Mouse (Mus musculus): ENCODE data around the gene Acaca. TPM values are rescaled to one million over a fixed set of nuclear protein-coding genes. Genes with fewer than 3 reads are reported as not detected.
A peak's percentile ranks its signal among the peaks of the same experiment; 100 is the strongest.

Gene Acaca
- polyA plus RNA-seq, 1 experiment, result 34.5 TPM

DNA sequence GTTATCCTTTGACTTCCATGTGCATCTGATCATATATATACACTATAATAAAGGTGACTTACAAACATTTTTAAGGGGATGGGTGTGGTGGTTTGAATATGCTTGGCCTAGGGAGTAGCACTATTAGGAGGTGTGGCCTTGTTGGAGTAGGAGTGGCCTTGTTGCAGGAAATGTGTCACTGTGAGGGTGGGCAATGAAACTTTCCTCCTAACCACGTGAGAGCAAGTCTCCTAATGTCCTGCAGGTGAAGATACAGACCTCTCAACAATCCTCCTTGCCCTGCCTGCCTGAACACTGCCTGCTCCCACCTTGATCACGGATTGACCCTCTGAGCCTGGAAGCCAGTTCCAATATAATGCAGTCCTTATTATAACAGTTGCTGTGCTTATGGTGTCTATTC is 22.3 kb upstream of the Acaca start:
- TF ChIP-seq POLR2A (IDR thresholded peaks at IDR 0.05; ENCODE audit: borderline replicate concordance, extremely low read depth, low read depth, low read length) (no peak), CTCF (IDR thresholded peaks at IDR 0.05; ENCODE audit: insufficient read depth, low read length) (no peak)
- no peak for DNase-seq
- Histone ChIP-seq H3K4me3 (replicated peaks; ENCODE audit: extremely low read depth, low read depth, low read length) (no peak overlapping the region), H3K4me1 (ENCODE audit: control insufficient read depth, insufficient read depth, low read length) (no peaks in the 10 kb centered on the region)
- 62% methylated on average over 2 of the region's 2 CpGs for WGBS

- H3K4me3 ChIP-seq (replicated peaks; ENCODE audit: extremely low read depth, low read depth, low read length), result no peak overlapping the region
- 81% methylated on average over 5 of the region's 5 CpGs for WGBS
Observed at GRCm38 (mm10) chr11:84113623-84114022, 15.8 kb upstream of the Acaca start.

DNA sequence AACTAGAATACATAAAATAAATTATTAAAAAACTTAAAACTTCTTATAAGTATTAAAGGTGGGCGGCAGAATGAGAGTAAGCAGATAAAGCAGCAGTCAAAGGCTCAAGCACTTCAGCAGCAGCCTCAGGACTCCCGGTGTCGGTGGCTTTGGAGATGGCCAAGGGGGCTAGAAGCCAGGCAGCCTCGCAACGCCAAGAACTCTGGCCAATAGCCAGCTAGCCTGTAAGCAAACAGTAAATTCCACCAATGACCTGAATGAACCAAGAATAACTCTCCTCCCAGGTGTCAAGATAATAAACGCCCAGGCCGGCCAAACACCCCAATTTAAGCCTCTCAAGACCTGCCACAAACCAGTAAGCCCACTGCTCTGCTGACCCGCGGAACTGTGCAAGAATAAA is 13.8 kb upstream of the Acaca start:
- WGBS, result 62% methylated on average over 9 of the region's 9 CpGs

More at GRCm38 (mm10) chr11:84113623-84114022, 15.8 kb upstream of the Acaca start:
- TF ChIP-seq POLR2A (IDR thresholded peaks at IDR 0.05; ENCODE audit: borderline replicate concordance, extremely low read depth, low read depth, low read length), result no peak
- TF ChIP-seq CTCF (IDR thresholded peaks at IDR 0.05; ENCODE audit: insufficient read depth, low read length), result no peak
- no peaks in the 10 kb centered on the region for H3K4me1 ChIP-seq (ENCODE audit: control insufficient read depth, insufficient read depth, low read length)
- no peak for DNase-seq

GRCm38 (mm10) chr11:84116221-84116620 is 13.3 kb upstream of the Acaca start:
- DNase-seq, result no peak
- Histone ChIP-seq H3K4me3 (replicated peaks; ENCODE audit: extremely low read depth, low read depth, low read length) (no peak overlapping the region), H3K4me1 (ENCODE audit: control insufficient read depth, insufficient read depth, low read length) (no peaks in the 10 kb centered on the region)
- TF ChIP-seq CTCF (IDR thresholded peaks at IDR 0.05; ENCODE audit: insufficient read depth, low read length) (no peak), POLR2A (IDR thresholded peaks at IDR 0.05; ENCODE audit: borderline replicate concordance, extremely low read depth, low read depth, low read length) (no peak)
- 58% methylated on average over 2 of the region's 2 CpGs for WGBS

More for the DNA sequence above, 13.8 kb upstream of the Acaca start:
- no peak overlapping the region for H3K4me3 ChIP-seq (replicated peaks; ENCODE audit: extremely low read depth, low read depth, low read length)
- no peaks in the 10 kb centered on the region for H3K4me1 ChIP-seq (ENCODE audit: control insufficient read depth, insufficient read depth, low read length)
- DNase-seq, result no peak
- TF ChIP-seq POLR2A (IDR thresholded peaks at IDR 0.05; ENCODE audit: borderline replicate concordance, extremely low read depth, low read depth, low read length) (no peak), CTCF (IDR thresholded peaks at IDR 0.05; ENCODE audit: insufficient read depth, low read length) (no peak)

DNA sequence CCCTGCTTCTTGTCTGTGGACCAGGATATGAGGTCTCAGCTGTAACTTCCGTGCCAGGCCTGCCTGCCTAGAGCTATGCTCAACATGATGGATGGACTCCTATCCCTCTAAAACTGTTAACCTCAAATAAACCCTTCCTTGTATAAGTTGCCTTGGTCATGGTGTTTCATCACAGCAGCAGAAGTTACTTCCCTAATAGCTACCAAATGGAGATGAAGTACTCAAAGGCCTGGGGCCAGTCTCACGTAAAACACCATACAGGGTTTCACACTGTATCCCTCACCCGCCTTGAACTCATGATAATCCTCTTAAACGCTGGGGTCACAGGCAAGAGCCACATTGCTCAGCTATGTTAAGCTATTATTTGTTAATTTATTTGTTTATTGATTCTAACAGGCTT is 12.0 kb upstream of the Acaca start:
- H3K4me3 ChIP-seq (replicated peaks; ENCODE audit: extremely low read depth, low read depth, low read length), result no peak overlapping the region
- no peaks in the 10 kb centered on the region for H3K4me1 ChIP-seq (ENCODE audit: control insufficient read depth, insufficient read depth, low read length)
- WGBS, result 91% methylated on average over 4 of the region's 4 CpGs
- DNase-seq, result no peak
- no peak for TF ChIP-seq POLR2A (IDR thresholded peaks at IDR 0.05; ENCODE audit: borderline replicate concordance, extremely low read depth, low read depth, low read length)
- no peak for TF ChIP-seq CTCF (IDR thresholded peaks at IDR 0.05; ENCODE audit: insufficient read depth, low read length)

GRCm38 (mm10) chr11:84121051-84121956 is 8.2 kb upstream of the Acaca start:
- no peak for DNase-seq
- Histone ChIP-seq H3K4me3 (replicated peaks; ENCODE audit: extremely low read depth, low read depth, low read length) (no peak overlapping the region), H3K4me1 (ENCODE audit: control insufficient read depth, insufficient read depth, low read length) (no peaks in the 10 kb centered on the region)
- TF ChIP-seq POLR2A (IDR thresholded peaks at IDR 0.05; ENCODE audit: borderline replicate concordance, extremely low read depth, low read depth, low read length) (no peak), CTCF (IDR thresholded peaks at IDR 0.05; ENCODE audit: insufficient read depth, low read length) (no peak)
- WGBS, result 62% methylated on average over 12 of the region's 12 CpGs

GRCm38 (mm10) chr11:84127977-84128376 is 1.5 kb upstream of the Acaca start:
- Histone ChIP-seq H3K4me3 (replicated peaks; ENCODE audit: extremely low read depth, low read depth, low read length) (no peak overlapping the region), H3K4me1 (ENCODE audit: control insufficient read depth, insufficient read depth, low read length) (peaks cover 5% of the 10 kb centered on the region; the same call in 1 of the 2 replicates)
- DNase-seq, result no peak
- no peak for TF ChIP-seq CTCF (IDR thresholded peaks at IDR 0.05; ENCODE audit: insufficient read depth, low read length)
- TF ChIP-seq POLR2A (IDR thresholded peaks at IDR 0.05; ENCODE audit: borderline replicate concordance, extremely low read depth, low read depth, low read length), result no peak
- 47% methylated on average over 4 of the region's 4 CpGs for WGBS

DNA sequence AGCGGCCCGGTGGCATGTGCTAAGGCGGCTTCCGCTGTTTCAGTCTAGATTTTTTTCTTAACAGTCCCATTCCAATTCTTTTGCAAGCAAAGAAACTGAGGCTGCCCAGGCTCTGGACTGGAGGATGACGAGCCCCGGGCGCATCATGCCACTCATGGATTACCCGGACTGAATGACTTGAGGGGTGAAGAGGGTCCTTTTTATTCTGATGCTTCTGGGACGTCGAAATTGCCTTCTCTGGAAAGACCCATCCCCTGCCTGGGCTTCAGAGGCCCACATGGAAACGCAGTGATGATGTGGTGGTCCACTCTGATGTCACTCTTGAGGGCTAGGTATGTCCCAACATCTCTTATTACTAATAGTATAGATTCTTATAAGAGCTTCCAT is 320 bp downstream of the Acaca start:
- H3K4me1 ChIP-seq (ENCODE audit: control insufficient read depth, insufficient read depth, low read length), result peaks cover 5% of the 10 kb centered on the region; the same call in 1 of the 2 replicates
- TF ChIP-seq CTCF (IDR thresholded peaks at IDR 0.05; ENCODE audit: insufficient read depth, low read length) (no peak), POLR2A (IDR thresholded peaks at IDR 0.05; ENCODE audit: borderline replicate concordance, extremely low read depth, low read depth, low read length) (no peak)
- no peak for DNase-seq
- H3K4me3 ChIP-seq (replicated peaks; ENCODE audit: extremely low read depth, low read depth, low read length), result peak overlapping the region; percentile 81
- 6% methylated on average over 11 of the region's 11 CpGs for WGBS

- WGBS, result 69% methylated on average over 2 of the region's 2 CpGs
- no peak for TF ChIP-seq CTCF (IDR thresholded peaks at IDR 0.05; ENCODE audit: insufficient read depth, low read length)
- no peak for TF ChIP-seq POLR2A (IDR thresholded peaks at IDR 0.05; ENCODE audit: borderline replicate concordance, extremely low read depth, low read depth, low read length)
- H3K4me3 ChIP-seq (replicated peaks; ENCODE audit: extremely low read depth, low read depth, low read length), result no peak overlapping the region
- DNase-seq, result no peak
- 0 out of 2 replicates have a peak, but pooled peaks cover 3% of the 10 kb centered on the region for H3K4me1 ChIP-seq (ENCODE audit: control insufficient read depth, insufficient read depth, low read length)
Observed at GRCm38 (mm10) chr11:84134331-84134860, 4.9 kb downstream of the Acaca start.
